Mouse (Mus musculus) right cerebral cortex, postnatal 36 days (tissue): ENCODE data around the gene Plppr5.

ENCODE experiments used
- DNase-seq, 2 experiments: peaks; one replicate each; pipeline ENCODE4 v3.0.0; 2022; ENCODE audit warnings: low spot score in 2 of 2, mixed read lengths in 1 of 2

The Plppr5 gene

GRCm38 (mm10) chr3:117694736-117695135, 120.1 kb downstream of the Plppr5 start:
- no peak for DNase-seq

GRCm38 (mm10) chr3:117696350-117696749, 121.7 kb downstream of the Plppr5 start:
- no peak for DNase-seq

DNA sequence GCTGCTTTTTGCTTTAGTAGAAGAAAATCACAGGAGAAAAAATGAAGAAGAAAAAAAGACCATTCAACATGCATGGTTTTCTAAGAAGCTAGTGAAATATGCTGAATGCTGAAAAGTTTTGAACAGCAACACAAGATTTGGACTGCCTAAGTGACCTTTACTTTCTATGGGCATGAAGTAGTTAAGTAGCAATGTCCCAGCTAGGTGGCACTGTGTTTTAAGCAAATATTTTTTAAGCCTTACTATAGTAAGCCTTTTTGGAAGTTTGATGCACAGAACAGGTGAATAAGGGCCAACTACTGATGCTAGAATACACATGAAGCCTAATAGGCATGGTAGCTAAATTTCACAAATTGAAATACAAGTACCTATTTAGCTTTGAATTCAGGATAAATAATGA, 134.2 kb downstream of the Plppr5 start:
- no peak for DNase-seq

- DNase-seq = peak; percentile 45 to 78
Observed at GRCm38 (mm10) chr3:117716534-117717280, 142.1 kb downstream of the Plppr5 start.

DNA sequence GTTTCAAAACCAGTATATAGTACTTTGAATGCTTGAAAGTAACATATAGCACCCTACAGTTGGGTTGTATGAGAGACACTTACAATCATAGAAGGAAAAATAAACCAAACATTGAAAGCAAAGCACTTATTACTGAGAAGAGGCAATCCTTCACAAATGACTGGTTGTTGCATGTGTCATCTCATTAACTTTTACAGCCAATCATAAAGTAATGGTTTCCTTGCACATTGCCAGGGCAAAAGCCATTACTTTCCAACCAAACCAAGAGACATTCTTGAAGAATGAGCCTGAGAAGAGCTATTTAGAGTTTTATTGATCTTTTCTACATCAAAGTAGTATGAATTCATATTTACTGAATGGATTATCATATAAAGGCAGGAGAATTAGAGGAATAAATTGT, 148.8 kb downstream of the Plppr5 start:
- no peak for DNase-seq

DNA sequence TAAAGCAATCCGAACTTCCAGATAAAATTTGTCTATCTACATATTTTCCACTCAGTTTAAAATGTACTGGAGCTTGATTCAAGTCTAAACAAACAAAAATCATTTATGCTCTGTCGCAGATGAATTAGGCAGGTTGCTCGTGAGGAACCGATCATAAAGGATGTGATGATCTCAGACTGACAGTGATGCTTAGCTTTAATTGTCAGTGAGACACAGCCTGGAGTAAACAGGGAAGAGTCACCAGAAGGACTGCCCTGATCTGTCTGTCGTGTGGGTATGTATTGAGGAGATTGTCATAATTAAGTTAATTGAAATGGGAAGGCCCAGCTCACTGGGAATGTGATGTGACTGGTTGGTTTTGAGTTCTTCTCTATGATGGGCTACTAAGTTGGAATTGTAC, 149.9 kb downstream of the Plppr5 start:
- no peak for DNase-seq

GRCm38 (mm10) chr3:117725501-117725900, 150.9 kb downstream of the Plppr5 start:
- DNase-seq = no peak

DNA sequence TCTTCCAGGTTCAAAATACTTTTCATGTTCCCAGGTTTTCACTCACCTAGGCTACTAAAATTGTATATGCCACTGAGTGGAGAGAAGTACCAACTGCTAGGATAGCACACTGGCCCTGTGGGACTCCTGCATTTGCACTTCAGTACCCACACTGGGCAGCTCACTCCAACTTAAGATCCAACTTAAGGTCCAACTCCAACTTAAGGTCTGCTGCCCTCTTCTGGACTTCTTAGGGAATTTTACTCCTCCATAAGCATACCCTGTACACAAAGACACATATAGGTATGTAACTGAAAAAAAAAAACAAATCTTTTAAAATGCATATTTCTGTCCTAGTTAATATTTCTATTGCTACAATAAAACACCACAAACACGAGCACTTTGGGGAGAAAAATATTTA, 153.5 kb downstream of the Plppr5 start:
- DNase-seq = no peak

GRCm38 (mm10) chr3:117729121-117730072, 154.8 kb downstream of the Plppr5 start:
- no peak for DNase-seq

- DNase-seq = no peak
Observed at GRCm38 (mm10) chr3:117731545-117731944, 156.9 kb downstream of the Plppr5 start.

- no peak for DNase-seq
Observed at GRCm38 (mm10) chr3:117732661-117733060, 158.0 kb downstream of the Plppr5 start.
